Mouse (Mus musculus) bone marrow, adult 2 months (tissue): ENCODE data around the gene Hspbap1.

Experiments
- CTCF ChIP-seq: fragments of 200-500 bp; IDR thresholded peaks from 2 replicates; pipeline ENCODE4 v1.5.1; 2011; ENCODE audit warnings: low read length, control low read depth; ENCODE audit not compliant: control insufficient read depth, insufficient read depth
- POLR2A ChIP-seq: fragments of 200-500 bp; IDR thresholded peaks from 2 replicates; pipeline ENCODE4 v1.6.1; 2011; ENCODE audit warnings: low read depth, mild to moderate bottlenecking, control low read depth, low read length, borderline replicate concordance; ENCODE audit not compliant: control insufficient read depth

DNA sequence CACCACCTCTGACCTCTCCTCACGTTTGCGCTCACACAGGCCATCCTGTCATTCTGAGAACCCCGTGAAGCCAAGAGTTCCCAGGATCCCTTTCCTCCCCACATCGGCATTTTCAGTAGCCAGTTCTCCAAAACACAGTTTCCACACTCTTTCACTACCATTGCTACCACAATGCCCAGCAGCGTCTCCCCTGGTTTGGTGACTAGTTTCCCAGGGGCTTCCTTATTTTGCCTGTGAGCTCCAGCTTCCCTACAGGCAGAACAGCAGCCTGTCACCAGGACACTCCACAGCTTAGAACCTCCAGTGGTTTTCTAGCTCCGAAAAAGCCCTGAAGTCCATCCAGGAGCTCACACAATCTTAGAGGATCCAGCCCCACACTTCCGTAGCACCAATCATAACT, 20.8 kb upstream of the Hspbap1 start:
- no peak for TF ChIP-seq CTCF
- TF ChIP-seq POLR2A: no peak
